Mouse (Mus musculus): ENCODE results near the gene Epn3.

DNA sequence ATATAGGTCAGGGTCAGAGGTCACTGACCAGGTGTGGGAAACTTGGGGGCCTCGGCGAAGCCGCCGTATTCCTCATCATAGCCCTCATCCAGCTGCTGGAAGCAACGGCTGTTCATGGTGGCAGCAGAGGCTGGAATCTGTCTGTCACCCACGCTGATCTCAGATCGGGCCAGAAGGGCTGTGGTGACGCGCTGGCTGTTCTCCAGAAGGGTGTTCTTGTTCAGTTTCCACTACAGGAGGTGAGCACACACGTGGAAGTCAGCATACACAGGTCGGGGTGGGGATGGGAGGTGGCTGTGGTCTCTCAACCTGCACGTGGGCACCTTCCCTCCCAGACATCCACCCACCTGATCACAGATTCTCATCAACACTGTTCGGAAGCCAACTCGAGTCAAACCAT lies 15.9 kb downstream of the Epn3 start:
- no peak for TF ChIP-seq CTCF (IDR thresholded peaks at IDR 0.05; ENCODE audit: extremely low read depth, insufficient read length, insufficient replicate concordance, low read depth, low read length)
- no peak for TF ChIP-seq POLR2A (IDR thresholded peaks at IDR 0.05; ENCODE audit: low read depth, low read length)
